Mouse (Mus musculus) spleen, adult 12 weeks (tissue): ENCODE data around the gene Wdr35.
A peak's percentile ranks its signal among the peaks of the same experiment; 100 is the strongest.
"Not testable (repeated sequence)": the region's sequence is repeated elsewhere in the genome, so short reads cannot be mapped to it uniquely, and the experiment has no call there.

Experiments
- DNase-seq: peaks from one replicate; pipeline ENCODE4 v3.0.0; 2022; ENCODE audit warnings: low spot score

The Wdr35 gene

DNA sequence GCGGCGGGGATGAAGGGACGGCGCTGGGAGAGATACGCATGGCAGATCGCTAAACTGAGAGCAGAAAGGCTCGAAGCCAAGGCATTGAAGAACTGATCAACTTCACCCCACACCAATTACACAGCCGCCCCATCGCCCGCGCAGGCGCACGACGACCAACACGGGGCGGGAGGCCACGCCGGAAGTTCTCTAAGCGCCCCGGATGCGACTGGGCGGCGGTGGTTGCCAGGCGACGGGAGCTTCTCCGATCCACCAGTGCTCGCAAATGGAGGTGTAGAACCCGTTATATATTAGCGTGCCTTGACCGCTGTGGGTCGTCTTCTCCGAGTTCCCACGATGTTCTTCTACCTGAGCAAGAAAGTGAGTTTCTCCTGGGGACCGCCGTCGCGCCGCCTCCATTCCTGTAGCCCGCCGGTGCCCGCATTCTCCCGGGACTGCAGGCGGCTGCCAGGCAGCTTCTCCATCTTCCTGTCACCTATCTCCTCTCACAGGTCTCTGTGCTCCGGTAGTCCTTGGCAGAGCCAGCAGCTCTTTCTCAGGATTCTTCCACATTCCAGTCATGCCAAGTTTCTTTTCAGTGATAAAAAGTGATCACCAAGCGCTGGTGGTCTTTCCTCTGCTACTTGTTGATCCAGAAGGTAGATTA lies at the start of gene Wdr35:
TSS of gene Wdr35 (plus strand) at position 73 of the 646 bp plus-strand sequence.
- DNase-seq, result peak; percentile 78

DNA sequence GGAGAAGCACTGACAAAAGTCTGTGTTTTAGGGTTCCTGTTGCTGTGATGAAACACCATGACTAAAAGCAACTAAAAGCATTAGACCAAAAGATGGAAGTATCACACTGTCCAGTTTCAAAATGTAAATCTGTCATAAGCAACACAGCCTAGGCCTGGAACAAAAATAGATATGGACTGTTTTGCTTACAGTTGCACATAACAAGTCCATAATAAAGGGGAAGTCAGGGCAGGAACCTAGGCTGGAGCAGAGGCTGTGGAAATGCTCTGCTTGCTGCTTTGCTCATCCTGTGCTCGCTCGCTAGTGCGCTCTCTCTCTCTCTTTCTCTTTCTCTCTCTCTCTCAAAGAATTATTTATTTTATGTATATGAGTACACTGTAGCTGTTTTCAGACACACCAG lies 46.0 kb upstream of the Wdr35 start:
- no peak for DNase-seq

DNA sequence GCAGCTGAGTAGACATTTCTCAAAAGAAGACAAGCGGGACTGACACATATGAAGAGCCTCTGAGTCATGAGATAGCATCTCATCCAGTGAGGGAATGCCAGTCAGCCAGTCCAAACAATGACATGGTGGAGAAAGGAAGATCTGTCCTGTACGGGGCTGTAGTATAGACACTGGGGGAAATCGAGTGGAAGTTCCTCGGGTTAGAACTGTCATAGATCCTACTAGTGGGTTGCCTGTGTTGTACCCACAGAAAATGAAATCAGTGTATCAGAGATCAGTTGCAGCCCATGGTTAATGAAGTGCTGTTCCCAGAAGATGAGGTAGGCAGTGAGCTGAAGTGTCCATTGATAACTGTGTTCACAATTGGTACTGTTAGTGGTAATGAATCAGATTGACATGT lies 44.9 kb upstream of the Wdr35 start:
- DNase-seq, result no peak

DNA sequence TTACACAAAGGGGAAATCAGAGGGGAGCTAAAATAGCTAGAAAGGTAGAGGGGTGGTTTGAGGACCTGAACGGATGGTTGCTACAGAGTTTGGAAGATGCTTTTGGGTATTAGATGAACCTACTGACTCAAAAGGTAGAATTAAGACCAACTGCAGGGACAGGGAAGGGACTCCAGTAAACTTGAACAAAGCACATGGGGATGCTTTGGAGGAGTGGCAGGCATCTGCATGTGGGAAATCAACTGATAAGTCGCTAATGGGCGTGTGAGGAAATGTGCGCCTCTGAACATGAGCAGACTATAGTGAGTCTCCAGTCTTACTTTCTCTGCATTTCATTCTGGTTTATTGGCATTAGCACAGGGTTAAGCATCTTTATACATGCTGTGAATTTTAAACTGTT lies 42.6 kb upstream of the Wdr35 start:
- no peak for DNase-seq

DNA sequence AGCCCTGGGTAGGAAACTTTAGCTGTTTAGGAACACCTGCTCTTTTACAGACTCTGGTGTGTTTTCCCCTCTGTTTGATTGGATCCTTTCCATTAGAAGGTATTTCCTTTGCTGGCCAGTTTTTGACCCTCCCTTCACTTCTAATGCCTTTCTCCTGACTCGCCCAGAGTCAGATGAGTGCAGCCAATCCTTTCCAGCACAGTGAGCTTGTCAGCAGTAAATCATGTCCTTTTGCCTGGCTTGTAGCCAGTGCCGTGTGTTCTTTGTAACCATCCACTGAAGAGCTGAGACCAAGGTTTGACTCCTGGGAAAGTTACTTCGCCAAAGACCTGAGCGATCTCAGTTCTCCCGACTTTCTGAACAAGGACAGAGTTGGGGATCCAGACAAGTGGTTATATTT lies 38.3 kb upstream of the Wdr35 start:
- DNase-seq, result no peak

DNA sequence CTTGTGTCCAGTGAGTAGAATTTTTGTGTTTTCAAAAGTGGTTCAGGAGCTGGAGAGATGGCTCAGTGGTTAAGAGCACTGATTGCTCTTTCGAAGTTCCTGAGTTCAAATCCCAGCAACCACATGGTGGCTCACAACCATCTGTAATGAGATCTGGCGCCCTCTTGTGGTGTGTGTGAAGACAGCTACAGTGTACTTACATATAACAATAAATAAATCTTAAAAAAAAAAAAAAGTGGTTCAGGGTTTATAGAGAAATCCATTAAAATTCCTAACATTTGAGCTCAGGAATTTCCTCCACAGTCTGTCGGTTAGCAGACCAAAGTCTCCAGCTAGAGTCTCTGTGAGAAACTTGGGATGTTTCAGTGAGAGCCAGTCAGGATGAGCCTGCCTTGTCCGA lies 37.5 kb upstream of the Wdr35 start:
- not testable (repeated sequence) for DNase-seq

DNA sequence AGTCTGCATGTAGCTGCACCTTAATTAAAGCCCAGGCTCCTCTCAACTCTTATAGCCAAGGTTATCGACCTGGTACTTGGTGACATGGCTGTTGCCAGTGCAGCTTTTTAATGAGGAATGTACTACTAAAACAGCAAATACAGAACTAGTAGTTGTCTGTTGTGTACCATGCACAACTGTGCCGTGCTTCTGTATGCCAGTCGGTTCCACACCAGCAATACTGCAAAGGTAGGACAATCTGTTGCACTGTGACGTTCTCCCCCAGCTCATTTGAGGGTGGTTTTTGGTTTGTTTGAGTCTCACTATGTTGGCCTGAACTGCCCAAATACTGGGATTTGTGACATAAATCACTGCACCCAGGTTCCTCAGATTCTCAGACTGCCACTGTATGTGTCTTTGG lies 34.2 kb upstream of the Wdr35 start:
- DNase-seq, result no peak

DNA sequence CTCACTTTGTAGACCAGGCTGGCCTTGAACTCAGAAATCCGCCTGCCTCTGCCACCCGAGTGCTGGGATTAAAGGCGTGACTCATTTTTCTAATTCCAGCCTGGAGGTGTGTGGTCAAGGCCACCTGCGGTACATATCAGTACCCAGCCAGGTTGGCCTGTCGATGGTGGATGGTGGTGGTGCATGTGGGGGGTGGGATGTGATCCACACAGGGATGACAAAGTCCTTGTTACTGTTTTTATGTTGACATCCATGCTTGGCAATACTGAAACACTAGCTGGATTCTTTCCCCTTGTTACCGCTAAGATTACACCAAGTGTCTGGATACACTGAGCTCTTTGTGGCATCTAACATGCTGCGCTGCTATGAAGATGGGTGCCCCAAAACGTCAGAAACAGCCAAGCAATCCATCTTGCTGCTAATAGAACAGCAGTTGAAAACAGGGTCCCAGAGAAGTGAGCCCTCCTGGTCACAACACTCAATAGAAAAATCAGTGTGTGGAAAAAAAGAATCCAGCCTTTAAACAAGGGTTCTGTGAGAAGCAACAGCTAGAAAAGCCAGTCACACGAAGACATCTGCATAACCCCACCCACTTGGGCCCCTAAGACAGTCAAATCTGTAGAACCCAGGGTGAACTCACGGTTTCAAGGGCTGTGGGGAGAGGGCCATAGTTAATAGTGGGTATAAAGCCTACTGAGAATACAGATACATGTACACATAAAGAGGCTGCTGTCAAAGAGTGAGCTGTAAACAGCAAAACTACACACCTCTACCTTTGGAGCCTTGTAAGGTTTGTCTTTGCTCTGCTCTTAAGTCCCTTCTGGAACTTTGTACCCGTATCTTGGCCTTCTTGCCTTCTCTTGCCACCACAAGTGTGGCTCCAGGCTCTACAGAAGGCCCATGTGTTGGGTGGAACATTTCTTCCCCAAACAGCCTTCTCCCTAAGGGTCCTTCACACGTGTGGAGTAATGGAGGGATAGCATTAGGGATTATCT lies 33.4 kb upstream of the Wdr35 start:
- DNase-seq, result no peak

DNA sequence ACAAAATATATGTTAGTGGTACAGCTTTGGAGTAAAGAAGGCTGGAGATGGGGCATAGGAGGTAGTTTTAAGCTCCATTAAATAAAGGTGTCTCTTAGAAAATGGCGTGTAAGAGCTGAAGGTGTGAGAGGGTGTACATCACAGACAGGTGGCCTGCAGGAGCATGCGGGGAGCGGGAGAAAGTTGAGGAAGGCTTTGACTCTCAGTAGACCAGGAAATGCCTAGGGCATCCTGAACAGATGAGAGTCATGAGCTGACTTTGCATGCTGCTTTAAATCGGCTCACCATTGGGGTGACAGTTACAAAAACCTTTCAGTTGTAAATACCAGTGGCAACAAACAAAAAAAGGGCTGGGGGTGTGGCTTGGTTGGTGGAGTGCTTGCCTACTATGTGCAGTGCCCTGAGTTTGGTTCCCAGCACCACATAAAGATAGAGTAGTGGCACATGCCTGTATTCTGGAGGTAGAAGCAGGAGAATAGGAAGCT lies 32.5 kb upstream of the Wdr35 start:
- DNase-seq, result no peak

DNA sequence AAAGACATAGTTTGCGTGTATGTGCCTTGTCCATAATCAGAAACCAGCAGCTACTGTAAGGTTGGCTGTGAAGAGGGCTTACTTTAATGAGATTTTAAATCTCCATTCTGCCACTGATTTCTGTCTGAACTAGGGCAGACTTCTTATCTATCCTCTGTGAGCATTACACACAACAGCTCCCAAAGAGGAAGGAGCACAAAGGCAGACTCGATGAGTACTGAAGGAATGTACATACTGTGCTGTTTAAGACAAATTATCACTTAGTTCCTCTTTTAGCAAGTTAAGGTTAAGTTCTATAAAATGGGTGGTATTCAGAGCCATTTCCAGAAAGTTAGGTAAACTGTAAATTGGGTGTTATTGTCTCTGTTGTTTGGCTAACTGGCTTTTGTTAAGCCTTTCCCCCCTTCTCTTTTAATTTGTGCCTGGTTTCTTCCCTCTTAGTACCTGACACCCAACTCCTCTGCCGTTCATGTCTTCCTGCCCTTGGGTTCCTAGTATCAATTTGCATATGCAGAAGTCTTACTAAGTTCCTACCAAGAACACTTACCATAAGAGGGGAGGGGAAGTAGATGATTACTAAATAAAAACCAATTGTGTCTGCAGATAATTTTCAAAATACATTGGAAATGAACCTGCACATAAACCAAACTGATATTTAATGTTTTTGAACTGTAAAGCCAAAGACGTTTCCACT lies 31.8 kb upstream of the Wdr35 start:
- no peak for DNase-seq

DNA sequence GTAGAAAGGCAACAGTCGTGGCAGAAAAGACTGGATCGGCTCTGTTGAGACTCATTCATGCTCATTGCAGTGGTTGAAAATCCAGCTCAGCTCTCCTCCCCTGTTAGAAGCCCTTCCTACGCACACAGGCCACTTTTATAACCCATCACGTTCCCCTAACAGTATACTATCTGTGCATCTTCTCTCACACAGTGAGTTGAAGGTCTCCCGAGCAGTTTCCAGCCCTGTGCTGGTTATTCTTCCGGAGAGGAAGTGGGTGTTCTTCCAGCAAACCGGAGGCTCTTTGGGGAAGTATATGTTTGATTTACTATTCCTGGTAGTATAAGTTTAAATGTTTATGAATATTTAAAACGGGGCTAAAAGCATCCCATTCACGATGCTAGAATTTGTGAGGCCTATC lies 26.5 kb upstream of the Wdr35 start:
- no peak for DNase-seq

DNA sequence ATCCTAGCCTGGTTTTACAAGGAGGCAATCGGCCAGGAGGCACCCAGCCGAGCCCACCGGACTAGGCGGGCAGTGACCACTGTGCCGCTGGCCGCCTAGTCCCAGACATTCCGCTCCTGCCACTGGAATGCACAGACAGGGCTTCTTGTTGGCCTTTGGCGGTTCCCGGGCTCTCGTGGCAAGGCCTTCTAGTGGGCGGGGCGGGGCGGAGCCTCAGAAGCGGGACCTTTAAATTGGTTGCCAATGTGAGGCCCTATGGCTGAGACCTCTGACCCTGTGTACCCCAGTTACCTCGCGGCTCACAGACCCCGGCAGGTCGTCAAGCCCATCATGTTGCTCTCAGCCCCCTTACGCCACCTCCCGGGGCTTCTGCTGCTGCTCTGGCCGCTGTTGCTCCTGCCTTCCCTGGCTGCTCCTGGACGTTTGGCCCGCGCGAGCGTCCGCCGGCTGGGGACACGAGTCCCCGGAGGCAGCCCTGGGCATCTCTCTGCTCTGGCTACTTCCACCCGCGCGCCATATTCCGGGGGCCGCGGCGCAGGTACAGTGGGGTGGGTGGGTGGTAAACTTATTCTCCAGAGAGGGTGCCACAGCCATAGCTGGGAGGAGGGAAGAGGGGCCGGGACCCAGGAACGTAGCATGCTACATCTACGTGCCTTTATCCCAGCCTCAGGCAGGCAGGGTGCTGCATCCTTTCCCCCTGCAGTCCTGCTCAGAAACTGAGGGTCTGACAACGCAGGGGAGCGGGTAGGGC lies 25.8 kb upstream of the Wdr35 start, which contains the start of gene Matn3:
TSS of gene Matn3 (plus strand) at position 216 of the 751 bp plus-strand sequence.
- DNase-seq, result peak; percentile 13

DNA sequence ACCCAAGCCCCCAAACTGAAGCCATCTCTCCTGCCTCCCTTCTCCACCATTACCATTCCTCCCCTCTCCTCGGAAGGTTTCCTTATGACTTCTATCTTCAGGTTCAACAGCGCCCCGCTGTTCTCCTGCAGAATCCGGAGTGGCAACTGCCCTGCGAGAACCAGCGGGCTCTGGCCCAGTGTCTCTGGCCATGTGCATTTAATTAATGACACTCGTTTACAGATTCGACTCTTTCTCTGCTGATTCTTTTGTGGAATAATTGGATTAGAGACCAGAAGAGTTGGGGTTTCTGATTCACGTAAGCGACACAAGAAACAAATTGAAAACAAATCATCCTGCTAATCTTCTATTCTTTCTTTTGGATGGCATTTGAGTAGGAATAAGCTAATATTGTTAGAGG lies 20.6 kb upstream of the Wdr35 start:
- DNase-seq, result no peak

DNA sequence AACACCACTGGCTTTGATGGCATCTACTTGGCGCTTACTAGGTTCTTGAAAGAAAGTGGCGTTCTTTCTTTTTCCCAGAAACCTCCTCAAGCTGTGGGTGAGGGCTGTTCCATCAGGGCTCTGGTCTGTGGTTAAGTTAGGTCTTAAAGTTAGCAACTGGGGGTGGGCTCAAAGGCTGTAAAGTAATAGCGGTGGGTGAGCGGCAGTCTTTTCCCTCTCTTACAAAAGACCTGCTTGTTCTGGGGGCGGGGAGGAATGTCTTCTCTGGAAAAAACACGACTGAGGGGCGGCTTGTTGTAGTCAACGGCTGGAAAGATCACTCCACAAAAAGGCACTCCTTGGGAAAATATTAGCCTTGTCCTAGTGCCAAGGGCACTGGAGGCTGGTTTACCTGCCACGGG lies 19.5 kb upstream of the Wdr35 start:
- DNase-seq, result no peak

DNA sequence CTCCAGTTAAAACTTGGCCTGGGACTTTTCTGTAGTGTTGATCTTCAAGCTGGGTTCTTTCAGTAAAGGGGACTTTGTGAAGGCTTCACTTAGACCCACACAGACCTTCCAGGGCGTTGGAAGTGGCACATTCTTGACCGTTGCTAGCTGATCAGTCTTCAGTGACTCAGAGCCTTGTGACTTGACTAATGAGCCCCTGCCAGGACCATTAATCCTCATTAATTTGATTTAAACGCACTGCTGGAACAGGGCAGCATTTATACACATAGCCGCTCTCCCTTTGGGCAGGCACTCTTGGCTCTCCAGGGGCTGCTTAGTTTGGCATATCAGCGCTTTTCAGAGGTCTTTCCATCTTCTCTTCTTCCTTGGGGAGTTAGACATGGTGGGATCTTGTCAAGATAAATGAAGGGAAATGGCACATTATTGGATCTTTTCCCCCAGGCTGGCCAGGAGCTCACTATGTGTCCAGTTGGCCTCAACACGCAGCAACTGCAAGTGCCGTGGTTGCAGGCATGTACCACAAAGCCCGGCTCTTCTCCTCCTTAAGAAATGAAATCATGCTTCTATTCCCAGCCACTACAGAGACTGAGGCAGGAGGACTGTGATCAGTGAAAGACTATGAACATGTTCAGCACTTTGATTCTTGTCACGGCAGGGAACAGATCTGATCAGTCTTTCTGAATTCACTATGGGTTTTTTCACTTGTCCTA lies 11.9 kb upstream of the Wdr35 start:
- DNase-seq, result no peak

DNA sequence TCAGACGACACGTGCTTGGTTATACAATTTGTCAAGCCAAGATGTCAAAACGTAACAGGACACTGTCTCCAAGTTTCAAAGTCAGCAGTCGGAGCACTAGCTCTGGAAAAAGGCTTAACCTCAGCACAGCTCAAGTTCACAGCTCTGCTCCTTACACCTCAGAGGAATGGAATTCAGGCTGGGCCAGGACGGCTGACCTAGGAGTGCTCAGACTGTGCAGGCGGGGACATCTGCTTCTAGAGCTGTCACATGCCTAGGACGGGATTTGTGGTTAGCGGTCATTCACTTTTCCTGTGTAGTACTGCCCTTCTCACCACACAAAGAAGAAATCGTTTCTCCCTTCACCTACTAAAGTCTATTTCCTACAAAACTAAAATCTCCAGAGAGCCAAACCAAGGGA lies 3.9 kb upstream of the Wdr35 start:
- no peak for DNase-seq

DNA sequence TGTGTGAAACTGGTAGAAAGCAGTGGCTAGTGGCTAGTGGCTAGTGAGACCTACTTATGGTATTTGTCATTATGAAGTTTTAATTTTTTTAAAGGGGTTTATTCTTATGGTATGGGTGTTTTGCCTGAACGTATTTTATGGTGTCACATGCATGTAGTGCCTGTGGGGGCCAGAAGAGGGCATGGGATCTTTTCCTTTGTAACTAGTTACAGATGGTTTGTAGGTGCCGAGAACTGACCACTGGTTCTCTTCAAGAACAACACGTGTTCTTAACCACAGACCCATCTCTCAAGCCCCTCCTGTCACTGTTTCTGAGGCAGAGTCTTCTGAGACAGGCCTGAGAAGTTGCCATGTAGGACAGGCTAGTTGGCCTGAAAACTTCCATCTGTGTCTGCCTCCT lies 1.4 kb downstream of the Wdr35 start:
- no peak for DNase-seq

DNA sequence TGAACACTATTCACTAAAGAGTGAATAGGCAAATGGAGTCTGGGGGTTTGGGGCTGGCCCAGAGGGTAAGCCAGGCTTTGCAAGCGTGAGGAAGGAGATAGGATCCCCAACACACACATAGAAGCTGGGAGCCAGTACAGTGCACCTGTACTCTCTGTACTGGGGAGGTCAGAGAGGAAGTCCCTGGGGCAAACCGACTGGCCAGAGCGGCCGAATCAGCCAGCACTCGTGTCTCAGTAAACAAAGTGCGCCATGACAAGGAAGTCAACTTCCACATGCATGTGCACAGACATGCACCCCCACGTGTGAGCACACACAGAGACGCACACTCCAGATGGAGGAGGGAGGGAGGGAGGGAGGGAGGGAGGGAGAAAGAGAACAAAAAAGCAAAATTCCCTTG lies 19.5 kb downstream of the Wdr35 start:
- DNase-seq, result no peak

DNA sequence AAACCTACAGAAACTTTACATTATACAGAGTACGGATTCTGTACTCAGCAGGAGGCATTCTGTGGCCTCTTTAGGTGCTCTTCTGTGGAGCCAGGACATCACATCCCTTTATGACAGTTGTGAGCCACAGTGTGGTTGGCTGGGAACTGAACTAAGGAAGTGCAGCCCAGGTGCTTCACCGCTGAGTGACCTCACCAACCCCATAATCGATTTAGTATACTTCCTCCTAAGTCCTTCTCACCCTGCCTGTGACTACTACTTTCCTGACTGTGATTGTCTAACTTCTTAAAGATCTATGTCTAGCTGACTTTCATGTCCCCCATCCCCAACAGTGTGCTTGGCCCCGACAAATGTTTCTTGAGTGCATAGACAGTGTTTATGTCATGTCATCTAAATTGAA lies 24.6 kb downstream of the Wdr35 start:
- DNase-seq, result no peak

DNA sequence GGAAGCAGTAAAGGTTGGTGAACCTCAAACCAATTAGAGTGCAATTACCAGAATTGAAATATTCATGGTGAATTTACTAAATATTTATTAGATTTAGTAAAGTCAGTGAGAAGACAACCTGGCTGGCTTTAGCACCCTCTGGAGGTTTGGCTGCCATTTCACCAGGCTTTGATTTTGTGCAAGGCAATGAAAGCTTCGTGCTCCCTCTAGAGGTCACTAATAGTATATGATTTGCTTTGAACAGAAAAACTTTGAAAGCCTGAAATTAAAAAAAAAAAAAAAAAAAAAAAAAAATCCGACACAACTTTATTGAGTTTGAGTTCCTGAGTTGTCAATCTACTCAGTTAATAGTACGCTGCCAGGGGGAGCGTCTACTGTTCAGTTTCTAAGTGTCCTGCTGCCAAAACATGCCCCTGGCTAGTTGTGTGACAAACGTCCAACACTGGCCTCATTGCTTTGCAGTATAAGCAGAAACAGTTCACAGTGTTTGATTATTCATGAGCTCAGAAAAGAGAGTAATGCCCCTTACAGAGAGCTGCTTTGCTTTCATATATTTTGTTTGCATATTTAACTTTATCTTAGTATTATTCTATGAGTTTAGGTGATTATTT lies 28.5 kb downstream of the Wdr35 start:
- DNase-seq, result peak; percentile 13

DNA sequence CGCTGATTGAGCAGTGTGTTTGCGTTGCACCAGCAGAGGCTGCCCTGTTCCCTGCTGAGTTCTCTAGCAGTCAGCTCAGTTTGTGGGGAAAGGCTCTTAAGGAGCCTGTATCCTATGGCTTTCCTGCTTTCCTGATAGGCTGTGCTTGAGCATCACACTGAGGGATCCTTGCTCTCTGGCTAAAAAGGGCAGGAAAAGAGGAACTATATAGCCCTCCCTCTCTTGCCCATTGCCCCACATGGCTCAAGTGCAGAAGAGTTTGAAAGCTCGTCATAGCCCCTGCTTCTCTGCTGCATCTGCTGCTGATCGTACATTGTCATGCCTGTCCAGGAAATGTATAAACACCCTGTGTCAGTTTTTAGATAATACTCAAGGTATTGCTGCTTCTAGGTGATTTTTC lies 33.5 kb downstream of the Wdr35 start:
- no peak for DNase-seq
